Mouse (Mus musculus) lung, adult 2 months (tissue): ENCODE measurements around the gene Rnf150. TPM values are rescaled to one million over a fixed set of nuclear protein-coding genes. Genes with fewer than 3 reads are reported as not detected.
A peak's percentile ranks its signal among the peaks of the same experiment; 100 is the strongest.

Source experiments
- DNase-seq: peaks from one replicate; pipeline ENCODE4 v3.0.0; 2022
- H3K4me1 ChIP-seq: fragments of 200-500 bp; 2 replicates; pipeline ENCODE4 v1.6.1; 2011; ENCODE audit warnings: low read length; ENCODE audit not compliant: control insufficient read depth, insufficient read depth
- H3K4me3 ChIP-seq: fragments of 200-500 bp; replicated peaks from 2 replicates; pipeline ENCODE3; 2011; ENCODE audit warnings: low read depth, mild to moderate bottlenecking, control low read depth, low read length; ENCODE audit errors: extremely low read depth
- CTCF ChIP-seq: fragments of 200-500 bp; IDR thresholded peaks from 2 replicates; pipeline ENCODE4 v1.5.1; 2011; ENCODE audit warnings: mild to moderate bottlenecking, low read length, control low read depth; ENCODE audit not compliant: insufficient read depth
- POLR2A ChIP-seq: fragments of 200-500 bp; IDR thresholded peaks from 2 replicates; pipeline ENCODE4 v1.6.1; 2011; ENCODE audit warnings: low read depth, mild to moderate bottlenecking, control low read depth, low read length, borderline replicate concordance; ENCODE audit errors: extremely low read depth
- WGBS: fragments of 180-500 bp; shearing (Covaris S2); methylation state at CpG from one replicate; pipeline ENCODE4 v1.1.7; 2018; 5-methylcytosine and 5-hydroxymethylcytosine counted together
- polyA plus RNA-seq: library from polyadenylated mRNA; depleted of rRNA; stranded (reverse); fragments of >200 nt; gene quantifications from 2 replicates; pipeline ENCODE4 v1.2.3, GENCODE M21; 2012

Rnf150 gene
- polyA plus RNA-seq, 1 experiment, result 6.9 TPM

DNA sequence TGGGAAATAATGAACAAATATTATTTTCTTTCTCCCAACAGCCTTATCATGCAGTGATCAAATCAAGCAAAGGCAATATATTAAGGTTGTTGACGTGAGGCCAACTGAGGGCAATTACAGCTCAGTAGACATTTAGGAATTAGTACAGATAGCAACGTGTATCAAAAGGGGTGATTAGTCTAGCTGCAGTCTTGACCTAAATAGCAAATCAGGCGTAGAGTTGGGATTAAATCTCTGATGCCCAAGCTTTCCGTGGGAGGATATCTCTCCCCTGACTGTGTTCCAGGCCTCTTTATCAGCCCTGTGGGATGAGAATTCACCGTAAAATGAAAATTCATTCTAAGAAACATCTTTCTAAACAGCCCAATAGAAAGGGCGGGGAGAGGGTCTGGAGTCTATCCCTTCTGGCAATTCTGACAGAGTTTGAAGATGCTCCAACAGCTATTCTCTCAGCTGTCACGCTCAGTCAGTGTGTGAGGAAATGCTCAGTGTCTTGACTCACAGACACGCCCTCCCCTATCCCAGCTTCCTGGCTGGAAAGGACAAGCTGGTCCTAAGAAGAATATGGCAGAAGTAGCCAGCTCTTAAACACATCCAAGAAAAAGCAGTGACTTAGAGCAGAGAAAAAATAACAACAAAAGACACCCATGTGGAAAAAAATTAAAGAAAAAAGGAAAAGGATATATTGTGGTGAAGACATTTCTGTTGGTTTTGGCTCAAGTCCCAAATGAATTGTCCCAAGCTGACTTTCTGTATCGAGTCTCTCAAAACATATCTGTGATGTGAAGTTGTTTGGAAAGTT, 4.4 kb upstream of the Rnf150 start:
- Histone ChIP-seq H3K4me1 (no peaks in the 10 kb centered on the region), H3K4me3 (no peak overlapping the region)
- 53% methylated on average over 9 of the region's 9 CpGs for WGBS
- no peak for TF ChIP-seq POLR2A
- no peak for TF ChIP-seq CTCF
- DNase-seq, result no peak

DNA sequence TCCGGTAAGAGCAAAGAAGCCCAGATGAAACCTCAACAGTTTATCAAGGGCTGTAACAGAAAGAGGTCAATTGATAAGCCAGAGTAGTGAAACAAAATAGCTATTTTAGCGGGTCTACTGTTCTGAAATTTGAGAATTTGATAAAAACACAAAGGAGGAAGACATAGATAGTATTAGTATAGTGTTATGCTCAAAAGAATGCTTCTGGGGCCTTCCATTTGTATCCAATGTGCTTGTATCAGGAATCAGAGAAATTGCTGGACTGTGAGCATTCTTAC, 3.9 kb upstream of the Rnf150 start:
- WGBS, result 44% methylated on average over 2 of the region's 2 CpGs
- DNase-seq, result no peak
- H3K4me3 ChIP-seq, result no peak overlapping the region
- TF ChIP-seq POLR2A, result no peak
- no peak for TF ChIP-seq CTCF
- H3K4me1 ChIP-seq, result no peaks in the 10 kb centered on the region

DNA sequence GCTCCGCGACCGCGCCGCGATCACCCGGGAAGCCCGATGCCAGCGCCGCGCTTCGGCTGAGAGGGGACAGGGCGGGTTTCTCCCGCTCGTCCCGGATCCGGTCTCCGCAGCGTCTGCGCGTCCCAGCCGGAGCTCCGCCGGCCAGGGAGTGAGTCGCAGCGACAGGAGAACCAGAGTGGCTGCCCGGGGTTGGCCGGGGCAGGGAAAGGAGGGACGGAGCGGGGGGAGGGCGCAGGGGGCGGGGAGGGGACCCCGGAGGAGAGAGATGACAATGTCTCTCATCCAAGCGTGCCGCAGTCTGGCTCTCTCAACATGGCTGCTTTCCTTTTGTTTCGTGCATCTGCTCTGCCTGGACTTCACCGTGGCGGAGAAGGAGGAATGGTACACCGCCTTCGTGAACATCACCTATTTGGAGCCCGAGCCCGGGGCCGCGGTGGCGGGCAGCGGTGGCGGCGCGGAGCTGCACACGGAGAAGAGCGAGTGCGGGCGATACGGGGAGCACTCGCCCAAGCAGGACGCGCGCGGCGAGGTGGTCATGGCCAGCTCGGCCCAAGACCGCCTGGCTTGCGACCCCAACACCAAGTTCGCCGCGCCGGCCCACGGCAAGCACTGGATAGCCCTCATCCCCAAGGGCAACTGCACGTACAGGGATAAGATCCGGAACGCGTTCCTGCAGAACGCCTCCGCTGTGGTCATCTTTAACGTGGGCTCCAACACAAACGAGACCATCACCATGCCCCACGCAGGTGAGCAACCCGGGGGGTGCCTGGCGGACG, 777 bp downstream of the Rnf150 start:
- peak overlapping the region; percentile 59 for H3K4me3 ChIP-seq
- no peak for TF ChIP-seq CTCF
- 0 out of 2 replicates have a peak, but pooled peaks have one; percentile 6 for TF ChIP-seq POLR2A
- H3K4me1 ChIP-seq, result no peaks in the 10 kb centered on the region
- under 1% methylated on average over 80 of the region's 80 CpGs for WGBS
- DNase-seq, result peak; percentile 51

- no peak for DNase-seq
- 3% methylated on average over 10 of the region's 10 CpGs for WGBS
- Histone ChIP-seq H3K4me3 (peak overlapping the region; percentile 59), H3K4me1 (no peaks in the 10 kb centered on the region)
- no peak for TF ChIP-seq POLR2A
- no peak for TF ChIP-seq CTCF
These were observed 1.3 kb downstream of the Rnf150 start for GRCm38 (mm10) chr8:82864521-82864818.

- no peaks in the 10 kb centered on the region for H3K4me1 ChIP-seq
- no peak overlapping the region for H3K4me3 ChIP-seq
- 49% methylated on average over 5 of the region's 5 CpGs for WGBS
- no peak for DNase-seq
- TF ChIP-seq CTCF (no peak), POLR2A (no peak)
These were observed 2.1 kb downstream of the Rnf150 start for GRCm38 (mm10) chr8:82865239-82865638.

GRCm38 (mm10) chr8:82866251-82866650, 3.1 kb downstream of the Rnf150 start:
- H3K4me1 ChIP-seq, result no peaks in the 10 kb centered on the region
- no peak overlapping the region for H3K4me3 ChIP-seq
- DNase-seq, result no peak
- WGBS, result 58% methylated on average over 1 of the region's 1 CpGs
- TF ChIP-seq CTCF (no peak), POLR2A (no peak)

DNA sequence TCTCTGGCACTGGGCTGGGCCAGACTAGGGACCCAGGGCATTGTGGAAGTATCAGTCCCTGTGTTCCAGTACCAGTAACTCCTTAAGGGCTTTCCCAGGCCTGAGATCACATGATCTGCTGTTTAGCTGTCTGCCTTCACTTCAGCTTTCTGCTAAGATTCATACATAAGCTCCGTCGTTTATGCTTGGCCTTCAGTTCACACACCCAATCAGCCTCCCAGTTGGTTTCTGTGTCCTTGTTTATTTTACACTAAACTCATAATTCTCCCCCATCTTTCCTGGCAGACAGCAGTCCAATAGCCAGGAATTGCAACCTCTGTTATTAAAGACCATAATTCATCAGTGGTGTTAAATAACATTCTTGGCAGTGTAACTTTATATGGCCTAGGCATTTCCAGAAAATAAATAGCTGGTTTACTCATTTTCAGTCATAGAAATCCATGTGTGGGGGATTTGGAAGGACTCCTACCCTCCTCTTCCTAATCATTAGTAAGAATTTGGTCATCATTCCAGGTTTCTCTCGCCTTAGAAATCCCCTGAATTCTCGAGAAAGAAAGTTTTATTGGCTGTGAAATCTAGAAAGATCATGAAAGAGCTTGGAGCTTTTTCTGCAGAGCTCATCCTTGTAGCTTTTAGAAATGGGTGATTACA, 7.8 kb downstream of the Rnf150 start:
- TF ChIP-seq CTCF, result no peak
- no peak for TF ChIP-seq POLR2A
- Histone ChIP-seq H3K4me1 (no peaks in the 10 kb centered on the region; the same call in 1 of the 2 replicates), H3K4me3 (no peak overlapping the region)
- WGBS, result 53% methylated on average over 4 of the region's 4 CpGs
- no peak for DNase-seq

DNA sequence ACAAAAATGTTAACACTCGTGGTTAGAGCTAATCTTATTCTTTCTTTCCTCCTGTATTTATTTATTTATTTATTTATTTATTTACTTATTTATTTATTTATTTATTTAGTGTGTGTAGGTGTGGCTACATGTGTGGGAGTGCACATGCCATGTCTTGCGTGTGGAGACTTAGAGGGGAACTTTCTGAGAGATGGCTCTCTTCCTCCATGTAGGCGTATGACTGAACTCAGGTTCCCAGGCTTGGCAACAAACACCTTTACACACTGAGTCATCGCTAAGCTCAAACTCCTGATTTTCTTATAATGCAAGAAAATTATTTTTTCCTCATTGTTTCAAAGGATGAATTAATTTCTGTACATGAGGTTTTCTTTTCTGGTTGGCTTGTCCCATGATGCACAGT, 8.8 kb downstream of the Rnf150 start:
- TF ChIP-seq CTCF, result no peak
- TF ChIP-seq POLR2A, result no peak
- 79% methylated on average over 4 of the region's 4 CpGs for WGBS
- peaks cover 2% of the 10 kb centered on the region; the same call in 1 of the 2 replicates for H3K4me1 ChIP-seq
- no peak for DNase-seq
- no peak overlapping the region for H3K4me3 ChIP-seq

DNA sequence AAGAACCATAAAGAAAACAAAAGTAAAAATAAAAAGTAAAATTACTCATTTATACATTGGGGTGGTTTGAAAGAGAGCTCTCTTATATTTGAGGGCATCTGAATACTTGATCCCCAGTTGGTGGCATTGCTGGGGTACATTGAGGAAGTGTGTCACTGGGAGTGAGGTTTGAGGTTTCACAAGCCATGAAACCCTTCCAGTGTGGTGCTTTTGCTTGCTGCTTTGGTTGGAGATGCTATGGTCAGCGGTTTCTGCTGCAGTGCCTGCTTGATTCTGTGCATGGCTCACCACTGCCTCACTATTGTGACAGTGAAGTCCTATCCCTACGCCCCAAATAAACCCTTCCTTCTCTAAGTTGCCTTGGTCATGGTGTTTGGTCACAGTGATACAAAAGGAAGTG, 10.9 kb downstream of the Rnf150 start:
- TF ChIP-seq POLR2A, result no peak
- Histone ChIP-seq H3K4me3 (no peak overlapping the region), H3K4me1 (peaks cover 2% of the 10 kb centered on the region; the same call in 1 of the 2 replicates)
- DNase-seq, result no peak
- 81% methylated on average over 2 of the region's 2 CpGs for WGBS

DNA sequence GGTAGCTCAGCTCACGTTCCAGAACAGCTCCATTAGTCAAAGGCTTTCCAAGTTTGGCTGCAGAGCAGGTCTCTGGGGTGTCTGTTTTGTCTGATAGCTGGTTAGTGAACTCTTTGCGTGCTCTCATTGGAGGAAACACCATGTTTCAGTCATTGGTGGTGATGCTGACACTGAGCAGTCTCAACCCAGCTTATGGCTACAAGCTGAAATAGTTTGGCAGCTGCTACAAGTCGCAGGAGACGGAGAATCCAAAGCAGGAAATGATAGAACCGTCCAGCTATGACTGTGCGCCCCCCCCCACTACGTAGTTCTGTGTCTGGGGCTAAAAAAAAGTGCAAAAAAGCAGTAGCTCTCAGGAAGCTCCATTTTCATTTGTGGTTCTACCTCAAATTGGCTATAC, 12.0 kb downstream of the Rnf150 start:
- Histone ChIP-seq H3K4me3 (no peak overlapping the region), H3K4me1 (peaks cover 2% of the 10 kb centered on the region; the same call in 1 of the 2 replicates)
- TF ChIP-seq POLR2A, result no peak
- no peak for TF ChIP-seq CTCF
- no peak for DNase-seq
- WGBS, result 37% methylated on average over 7 of the region's 7 CpGs
